Comparison of ENCODE assay signal across 22 mouse cellular contexts in genomic region chr10:70994135-70994497, GRCm38 (mm10).
A peak's percentile ranks its signal among the peaks of the same experiment; 100 is the strongest.
DNase-seq lines count a peak whose midpoint lies in the region; ATAC-seq and TF ChIP-seq lines count a peak whose summit lies in the region.
"Had no signal": no experiment of that assay in that cellular context is flagged by ENCODE, and none has a peak within 500 bp of the region (broad histone marks: within the 10 kb centered on the region; RNA-seq: fewer than 3 reads in every experiment).

No protein-coding gene starts in this region.

- no peaks in the 10 kb centered on the region for H3K27me3 ChIP-seq in hindbrain, embryonic 12.5 days
- no peaks in the 10 kb centered on the region for H3K27me3 ChIP-seq in hindbrain, embryonic 10.5 days (ENCODE audit: insufficient read depth, poor library complexity, severe bottlenecking)
- no peaks in the 10 kb centered on the region for H3K27me3 ChIP-seq in midbrain, embryonic 14.5 days (ENCODE audit: control insufficient read depth, insufficient read depth, low read length)
- no peaks in the 10 kb centered on the region for H3K27me3 ChIP-seq in midbrain, embryonic 10.5 days (ENCODE audit: low read depth, poor library complexity, severe bottlenecking)
- H3K27me3 ChIP-seq in hindbrain, embryonic 15.5 days: no peaks in the 10 kb centered on the region
- H3K27me3 ChIP-seq in midbrain, postnatal 0 days (ENCODE audit: insufficient read depth, low read length): no peaks in the 10 kb centered on the region
- H3K27me3 ChIP-seq: CH12.LX; limb, embryonic 12.5 days; liver, embryonic 13.5 days; Patski had no signal

- no peaks in the 10 kb centered on the region for H3K36me3 ChIP-seq in hindbrain, embryonic 12.5 days
- no peaks in the 10 kb centered on the region for H3K36me3 ChIP-seq in hindbrain, embryonic 10.5 days
- H3K36me3 ChIP-seq in midbrain, embryonic 14.5 days (ENCODE audit: control insufficient read depth, insufficient read depth, low read length): no peaks in the 10 kb centered on the region
- no peaks in the 10 kb centered on the region for H3K36me3 ChIP-seq in midbrain, embryonic 10.5 days
- no peaks in the 10 kb centered on the region for H3K36me3 ChIP-seq in hindbrain, embryonic 15.5 days
- H3K36me3 ChIP-seq in midbrain, postnatal 0 days (ENCODE audit: insufficient read depth, low read length): no peaks in the 10 kb centered on the region
- H3K36me3 ChIP-seq: G1E; limb, embryonic 12.5 days; liver, embryonic 13.5 days had no signal

- WGBS in hindbrain, embryonic 12.5 days: 100% methylated on average over 2 of the region's 2 CpGs
- 98% methylated on average over 2 of the region's 2 CpGs for WGBS in hindbrain, embryonic 10.5 days
- WGBS in midbrain, embryonic 14.5 days: 81% methylated on average over 2 of the region's 2 CpGs
- 100% methylated on average over 2 of the region's 2 CpGs for WGBS in midbrain, embryonic 10.5 days
- WGBS in hindbrain, embryonic 15.5 days: 92% methylated on average over 2 of the region's 2 CpGs
- 60% methylated on average over 2 of the region's 2 CpGs for WGBS in midbrain, postnatal 0 days

- no peak for ATAC-seq in hindbrain, embryonic 12.5 days (ENCODE audit: low FRiP score)
- no peak; the same call in 1 of the 2 replicates for ATAC-seq in midbrain, embryonic 14.5 days (ENCODE audit: low FRiP score, low TSS enrichment)
- ATAC-seq in hindbrain, embryonic 15.5 days (ENCODE audit: low FRiP score, low read depth): no peak
- no peak for ATAC-seq in midbrain, postnatal 0 days (ENCODE audit: low FRiP score)
- ATAC-seq: Patski had no signal

- DNase-seq in hindbrain, embryonic 10.5 days (ENCODE audit: low spot score): no peak
- no peak for DNase-seq in midbrain, embryonic 14.5 days
- no peak for DNase-seq in midbrain, embryonic 10.5 days (ENCODE audit: low spot score)
- DNase-seq in midbrain, postnatal 0 days (ENCODE audit: low spot score): no peak
- no peak for DNase-seq in frontal cortex, postnatal 14 days (ENCODE audit: low spot score in 2 of 2)
- DNase-seq: adrenal gland, adult 2 months; B cell, adult 2 months; cerebellum, adult 2 months; cerebellum, postnatal 25 days; gastrocnemius, postnatal 25 days; heart, adult 2 months; kidney, adult 2 months; liver, embryonic 13.5 days; lung, embryonic 14.5 days had no signal

- H3K9me3 ChIP-seq in hindbrain, embryonic 12.5 days (replicated peaks): no peaks in the 10 kb centered on the region
- H3K9me3 ChIP-seq in hindbrain, embryonic 10.5 days: no peaks in the 10 kb centered on the region
- H3K9me3 ChIP-seq in midbrain, embryonic 14.5 days (ENCODE audit: control insufficient read depth, low read length): no peaks in the 10 kb centered on the region
- H3K9me3 ChIP-seq in midbrain, embryonic 10.5 days (replicated peaks): no peaks in the 10 kb centered on the region
- H3K9me3 ChIP-seq in hindbrain, embryonic 15.5 days: no peaks in the 10 kb centered on the region
- H3K9me3 ChIP-seq in midbrain, postnatal 0 days (ENCODE audit: low read length): no peaks in the 10 kb centered on the region
- H3K9me3 ChIP-seq: limb, embryonic 12.5 days; liver, embryonic 13.5 days had no signal

- no peak overlapping the region for H3K4me3 ChIP-seq in hindbrain, embryonic 12.5 days
- no peak overlapping the region for H3K4me3 ChIP-seq in hindbrain, embryonic 10.5 days
- no peak overlapping the region for H3K4me3 ChIP-seq in midbrain, embryonic 14.5 days (replicated peaks; ENCODE audit: low read depth, low read length)
- no peak overlapping the region for H3K4me3 ChIP-seq in midbrain, embryonic 10.5 days
- H3K4me3 ChIP-seq in hindbrain, embryonic 15.5 days: no peak overlapping the region
- H3K4me3 ChIP-seq in midbrain, postnatal 0 days (ENCODE audit: low read depth, low read length): no peak overlapping the region
- H3K4me3 ChIP-seq: heart, adult 2 months; limb, embryonic 12.5 days; liver, embryonic 13.5 days had no signal

- H3K4me2 ChIP-seq in hindbrain, embryonic 12.5 days (replicated peaks): no peak overlapping the region
- H3K4me2 ChIP-seq in midbrain, embryonic 14.5 days (ENCODE audit: low read length): no peak overlapping the region
- H3K4me2 ChIP-seq in hindbrain, embryonic 15.5 days: no peak overlapping the region
- H3K4me2 ChIP-seq in midbrain, postnatal 0 days (ENCODE audit: low read depth, low read length, poor library complexity, severe bottlenecking): no peak overlapping the region
- H3K4me2 ChIP-seq: limb, embryonic 12.5 days; liver, embryonic 13.5 days; lung, embryonic 14.5 days had no signal

- TF ChIP-seq CTCF in midbrain, postnatal 0 days (IDR thresholded peaks at IDR 0.05): no peak

- peaks cover 2% of the 10 kb centered on the region; the same call in 1 of the 2 replicates for H3K4me1 ChIP-seq in hindbrain, embryonic 12.5 days
- H3K4me1 ChIP-seq in hindbrain, embryonic 10.5 days (replicated peaks): no peaks in the 10 kb centered on the region
- H3K4me1 ChIP-seq in midbrain, embryonic 14.5 days (ENCODE audit: control insufficient read depth, insufficient read depth, low read length): peaks cover 6% of the 10 kb centered on the region
- no peaks in the 10 kb centered on the region for H3K4me1 ChIP-seq in midbrain, embryonic 10.5 days
- H3K4me1 ChIP-seq in hindbrain, embryonic 15.5 days (replicated peaks): peaks cover 5% of the 10 kb centered on the region
- H3K4me1 ChIP-seq in midbrain, postnatal 0 days (ENCODE audit: insufficient read depth, low read length): peaks cover 5% of the 10 kb centered on the region; the same call in 1 of the 2 replicates
- H3K4me1 ChIP-seq: limb, embryonic 12.5 days; liver, embryonic 13.5 days had no signal

- peak overlapping the region; percentile 55 for H3K27ac ChIP-seq in hindbrain, embryonic 12.5 days
- no peak overlapping the region for H3K27ac ChIP-seq in hindbrain, embryonic 10.5 days
- peak overlapping the region; percentile 75 for H3K27ac ChIP-seq in midbrain, embryonic 14.5 days (replicated peaks; ENCODE audit: low read depth, low read length)
- H3K27ac ChIP-seq in midbrain, embryonic 10.5 days (replicated peaks): no peak overlapping the region
- H3K27ac ChIP-seq in hindbrain, embryonic 15.5 days (replicated peaks): peak overlapping the region; percentile 63
- peak overlapping the region; percentile 86 for H3K27ac ChIP-seq in midbrain, postnatal 0 days (ENCODE audit: low read depth, low read length)
- H3K27ac ChIP-seq: heart, adult 2 months; kidney, postnatal 0 days; limb, embryonic 12.5 days; liver, embryonic 13.5 days; stomach, postnatal 0 days had no signal

- no peak overlapping the region for H3K9ac ChIP-seq in hindbrain, embryonic 12.5 days
- H3K9ac ChIP-seq in midbrain, embryonic 14.5 days (replicated peaks; ENCODE audit: low read length): no peak overlapping the region
- H3K9ac ChIP-seq in hindbrain, embryonic 15.5 days: no peak overlapping the region
- H3K9ac ChIP-seq in midbrain, postnatal 0 days (replicated peaks; ENCODE audit: low read length, poor library complexity, severe bottlenecking): no peak overlapping the region
- H3K9ac ChIP-seq: limb, embryonic 12.5 days; liver, embryonic 13.5 days; lung, embryonic 14.5 days had no signal

Comparison
In these comparisons a context has a peak if more than half of its experiments do, and no peak if none do; other contexts are left out.
1. H3K27ac ChIP-seq: peak in hindbrain, embryonic 12.5 days (single experiment), midbrain, embryonic 14.5 days (single experiment), hindbrain, embryonic 15.5 days (single experiment) and midbrain, postnatal 0 days (single experiment); none in hindbrain, embryonic 10.5 days (single experiment) and midbrain, embryonic 10.5 days (single experiment).